Mouse (Mus musculus) common myeloid progenitor, adult 5-6 weeks (primary cell): Measurements from ENCODE around the gene Psmc6. TPM values are rescaled to one million over a fixed set of nuclear protein-coding genes. Genes with fewer than 3 reads are reported as not detected.

Experiments
- ATAC-seq: replicated peaks from 2 replicates; pipeline ENCODE4 v1.8.0; 2016; ENCODE audit warnings: low read depth, mild to moderate bottlenecking, moderate TSS enrichment, inconsistent platforms; ENCODE audit not compliant: poor library complexity, severe bottlenecking
- total RNA-seq: library from RNA; stranded (forward); fragments of 200-1000, 187-1606 nt; gene quantifications from 2 replicates; pipeline ENCODE4 v1.2.3, GENCODE M21; 2017

The Psmc6 gene
- total RNA-seq, 1 experiment from 2014 or later: 222 TPM

- ATAC-seq: 0 out of 2 replicates have a peak, but pooled peaks have one; percentile 9
Observed at GRCm38 (mm10) chr14:45329018-45329588, 485 bp upstream of the Psmc6 start.

- ATAC-seq: peak; percentile 98
Observed at GRCm38 (mm10) chr14:45350931-45351859, 21.6 kb downstream of the Psmc6 start, which contains the start of gene Styx. TSS of gene Styx (plus strand) at chr14:45351093.

GRCm38 (mm10) chr14:45364211-45365195 is 34.9 kb downstream of the Psmc6 start:
- no peak for ATAC-seq

- ATAC-seq: no peak
Observed at GRCm38 (mm10) chr14:45365196-45365587, 35.6 kb downstream of the Psmc6 start.

GRCm38 (mm10) chr14:45378771-45379170 is 49.2 kb downstream of the Psmc6 start:
- ATAC-seq: no peak

- no peak for ATAC-seq
Observed at GRCm38 (mm10) chr14:45380756-45381155, 51.2 kb downstream of the Psmc6 start.

- no peak for ATAC-seq
Observed at GRCm38 (mm10) chr14:45382912-45383311, 53.3 kb downstream of the Psmc6 start.

- ATAC-seq: no peak
Observed at GRCm38 (mm10) chr14:45385596-45385995, 56.0 kb downstream of the Psmc6 start.

GRCm38 (mm10) chr14:45387480-45387879 is 57.9 kb downstream of the Psmc6 start:
- ATAC-seq: peak; percentile 35

- ATAC-seq: peak; percentile 76
Observed at GRCm38 (mm10) chr14:45388345-45389181, 59.0 kb downstream of the Psmc6 start.

GRCm38 (mm10) chr14:45389194-45389593 is 59.6 kb downstream of the Psmc6 start:
- peak; percentile 19; the same call in 1 of the 2 replicates for ATAC-seq

Other genes with a start within 250 kb of the Psmc6 start
- gene Gpr137c, start 110.1 kb upstream of the Psmc6 start, total RNA-seq: 0.05 and 0.32 TPM in 2 replicates
- gene Txndc16, start 109.5 kb upstream of the Psmc6 start, total RNA-seq: 14.6 and 18.3 TPM in 2 replicates
- gene Ero1l, start 11.0 kb upstream of the Psmc6 start, total RNA-seq: 48.1 and 55.0 TPM in 2 replicates
- gene Styx, start 21.3 kb downstream of the Psmc6 start, total RNA-seq: 19.3 and 26.5 TPM in 2 replicates
- 23.3 and 31.1 TPM in 2 replicates for gene Gnpnat1, start 75.1 kb downstream of the Psmc6 start, total RNA-seq
- gene Fermt2, start 200.3 kb downstream of the Psmc6 start, total RNA-seq: not detected in 2 replicates